Mouse (Mus musculus) ES-E14 (cell line): ENCODE measurements at regions not wholly inside any gene's neighbourhood (a gene's known extent, or its start where the extent isn't known, plus 50 kb on each side); places are given as distances from the start of the nearest gene placed in this dataset.

Source experiments
- DNase-seq: peaks from one replicate; pipeline ENCODE4 v3.0.0-alpha.2; 2013; ENCODE audit warnings: low read depth, low spot score
- H3K27ac ChIP-seq: 2 replicates; pipeline ENCODE4 v1.5.1; 2012; ENCODE audit warnings: low read depth, mild to moderate bottlenecking, low read length, moderate library complexity, mixed read lengths; ENCODE audit not compliant: poor library complexity, insufficient read depth, severe bottlenecking
- H3K36me3 ChIP-seq: 2 replicates; pipeline ENCODE4 v1.6.1; 2012; ENCODE audit warnings: mild to moderate bottlenecking, low read length, moderate library complexity, mixed read lengths; ENCODE audit not compliant: control insufficient read depth, poor library complexity, insufficient read depth, severe bottlenecking
- H3K4me1 ChIP-seq, 2 experiments: fragments of 150-350 bp in 1 of 2; sonication (generic) in 1 of 2; 2 replicates each; pipeline ENCODE4 v1.6.1; 2012; ENCODE audit warnings: low read length in 2 of 2, mild to moderate bottlenecking in 1 of 2, mixed read lengths in 1 of 2; ENCODE audit not compliant: control insufficient read depth in 2 of 2, insufficient read depth in 2 of 2, poor library complexity in 1 of 2
- H3K4me3 ChIP-seq, 2 experiments: fragments of 150-350 bp in 1 of 2; sonication (generic) in 1 of 2; 2 replicates each; pipeline ENCODE4 v1.5.1; 2012; ENCODE audit warnings: low read length in 2 of 2, low read depth in 1 of 2, mild to moderate bottlenecking in 1 of 2, mixed read lengths in 1 of 2; ENCODE audit not compliant: insufficient read depth in 1 of 2, poor library complexity in 1 of 2, severe bottlenecking in 1 of 2
- H3K9ac ChIP-seq: 2 replicates; pipeline ENCODE4 v1.6.1; 2012; ENCODE audit warnings: low read depth, mild to moderate bottlenecking, low read length, mixed read lengths; ENCODE audit not compliant: poor library complexity, insufficient read depth, severe bottlenecking
- H3K9me3 ChIP-seq: fragments of 150-350 bp; sonication (generic); 2 replicates; pipeline ENCODE4 v1.6.1; 2012; ENCODE audit warnings: low read depth, mild to moderate bottlenecking, low read length; ENCODE audit not compliant: control insufficient read depth, insufficient read depth
- CHD2 ChIP-seq: IDR thresholded peaks from 2 replicates; pipeline ENCODE4 v1.6.1; 2014; ENCODE audit warnings: mild to moderate bottlenecking, low read depth, low read length, inconsistent platforms
- HCFC1 ChIP-seq: IDR thresholded peaks from 2 replicates; pipeline ENCODE4 v1.6.1; 2012; ENCODE audit warnings: low read length, inconsistent platforms, borderline replicate concordance; ENCODE audit not compliant: insufficient read depth
- MAFK ChIP-seq: IDR thresholded peaks from 2 replicates; pipeline ENCODE4 v1.6.1; 2014; ENCODE audit warnings: mild to moderate bottlenecking, low read depth, low read length, inconsistent platforms; ENCODE audit not compliant: insufficient read depth
- ZC3H11A ChIP-seq: IDR thresholded peaks from 2 replicates; pipeline ENCODE4 v1.6.1; 2012; ENCODE audit warnings: low read depth, mild to moderate bottlenecking, inconsistent platforms, low read length, borderline replicate concordance
- ZNF384 ChIP-seq: IDR thresholded peaks from 2 replicates; pipeline ENCODE4 v1.6.1; 2012; ENCODE audit warnings: low read depth, low read length, inconsistent platforms
- in situ Hi-C, 2 experiments: fragments of 600-800 bp; cut with MboI; formaldehyde crosslinking; loops; one replicate each; pipeline ENCODE4 v1.15.1; 2025; ENCODE audit warnings: low sequenced_read_pairs in 2 of 2, inconsistent platforms in 1 of 2; ENCODE audit not compliant: unreplicated experiment in 2 of 2

DNA sequence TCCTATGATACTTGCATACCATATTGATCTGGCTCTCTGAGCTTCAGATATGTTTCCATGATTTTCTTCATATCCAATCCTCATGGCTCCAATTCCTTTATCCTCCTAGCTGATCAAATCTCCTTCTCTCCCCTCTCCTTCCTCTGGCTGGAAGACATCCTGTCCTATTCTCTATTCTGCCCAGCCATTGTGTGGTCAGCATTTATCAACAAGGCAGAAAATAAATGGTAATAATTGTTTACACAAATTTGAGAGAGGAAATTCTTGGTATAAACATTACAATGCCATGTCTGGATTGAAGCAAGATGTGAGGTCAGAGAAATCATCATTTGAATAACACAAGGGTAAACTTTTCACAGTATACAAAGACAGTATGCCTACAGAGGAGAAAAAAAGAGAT, 158.2 kb downstream of the Naf1 start:
- no peaks in the 10 kb centered on the region for H3K36me3 ChIP-seq
- TF ChIP-seq ZNF384 (no peak), CHD2 (no peak), HCFC1 (no peak), MAFK (no peak), ZC3H11A (no peak)
- in situ Hi-C loops: no loop called here
- DNase-seq: no peak
- H3K27ac ChIP-seq: no peak overlapping the region
- H3K9me3 ChIP-seq: no peaks in the 10 kb centered on the region
- H3K9ac ChIP-seq: no peak overlapping the region
- H3K4me1 ChIP-seq: no peaks in the 10 kb centered on the region
- H3K4me3 ChIP-seq: no peak overlapping the region

DNA sequence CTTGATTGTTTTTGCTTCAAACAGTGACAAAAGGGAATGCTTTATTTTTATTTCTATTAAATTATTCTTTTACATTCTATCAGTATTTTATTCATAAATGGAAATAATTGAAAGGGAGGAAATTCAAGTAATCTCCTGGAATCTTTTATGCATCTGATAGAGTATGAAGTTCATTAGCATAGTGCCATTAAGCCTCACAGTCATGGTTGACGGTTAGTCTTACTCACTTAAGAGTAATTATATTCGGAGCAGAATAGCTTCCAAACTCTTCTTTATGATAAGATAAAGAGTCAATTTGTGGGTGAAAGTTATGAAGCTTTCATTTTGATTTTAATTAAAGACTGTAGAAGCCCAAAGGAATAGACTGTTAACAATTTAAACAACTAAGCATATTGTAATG, 172.8 kb downstream of the Naf1 start:
- no peaks in the 10 kb centered on the region for H3K9me3 ChIP-seq
- no peaks in the 10 kb centered on the region for H3K36me3 ChIP-seq
- in situ Hi-C loops: no loop called here
- H3K9ac ChIP-seq: no peak overlapping the region
- H3K4me3 ChIP-seq: no peak overlapping the region
- no peaks in the 10 kb centered on the region for H3K4me1 ChIP-seq
- no peak for DNase-seq
- no peak overlapping the region for H3K27ac ChIP-seq
- TF ChIP-seq HCFC1 (no peak), ZC3H11A (no peak), MAFK (no peak), ZNF384 (no peak), CHD2 (no peak)

DNA sequence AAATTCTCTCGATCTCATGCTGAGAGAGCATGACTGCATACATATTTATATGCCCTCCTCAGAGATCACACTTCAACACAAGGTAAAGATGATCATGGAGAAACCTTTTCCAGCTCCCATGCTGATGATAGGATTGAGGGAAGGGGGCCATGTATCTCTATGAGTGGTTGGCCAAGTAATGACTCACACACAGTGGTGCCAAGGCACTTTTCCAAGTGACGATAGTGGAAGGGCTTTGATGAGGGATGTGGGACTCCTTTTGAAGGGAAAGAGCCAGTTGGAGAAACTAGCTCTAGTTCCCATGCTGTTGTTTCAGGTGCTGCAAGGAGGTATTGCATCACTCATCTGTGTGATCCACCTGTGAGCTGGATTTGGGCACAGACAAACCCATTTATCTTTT, 201.5 kb downstream of the Naf1 start:
- TF ChIP-seq CHD2 (no peak), HCFC1 (no peak), MAFK (no peak), ZNF384 (no peak), ZC3H11A (no peak)
- H3K27ac ChIP-seq: no peak overlapping the region
- in situ Hi-C loops: no loop called here

GRCm38 (mm10) chr8:67068036-67068721, 208.2 kb downstream of the Naf1 start:
- TF ChIP-seq ZNF384: no peak
- no peak for TF ChIP-seq ZC3H11A
- TF ChIP-seq HCFC1: no peak
- no peak for TF ChIP-seq MAFK
- TF ChIP-seq CHD2: no peak
- in situ Hi-C loops: no loop called here
- DNase-seq: no peak

More for the DNA sequence above, 201.5 kb downstream of the Naf1 start:
- no peak for DNase-seq
- no peaks in the 10 kb centered on the region for H3K4me1 ChIP-seq
- H3K9ac ChIP-seq: no peak overlapping the region
- H3K9me3 ChIP-seq: no peaks in the 10 kb centered on the region
- no peaks in the 10 kb centered on the region for H3K36me3 ChIP-seq
- H3K4me3 ChIP-seq: no peak overlapping the region

More at GRCm38 (mm10) chr8:67068036-67068721, 208.2 kb downstream of the Naf1 start:
- H3K4me1 ChIP-seq: no peaks in the 10 kb centered on the region
- H3K9me3 ChIP-seq: no peaks in the 10 kb centered on the region
- no peaks in the 10 kb centered on the region for H3K36me3 ChIP-seq
- H3K4me3 ChIP-seq: no peak overlapping the region
- H3K9ac ChIP-seq: no peak overlapping the region
- H3K27ac ChIP-seq: no peak overlapping the region
